Mouse (Mus musculus) midbrain, embryonic 10.5 days (tissue): ENCODE measurements around the gene Unc45b. TPM values are rescaled to one million over a fixed set of nuclear protein-coding genes. Genes with fewer than 3 reads are reported as not detected.
A peak's percentile ranks its signal among the peaks of the same experiment; 100 is the strongest.
"Not testable (repeated sequence)": the region's sequence is repeated elsewhere in the genome, so short reads cannot be mapped to it uniquely, and the experiment has no call there.

Source experiments
- DNase-seq: peaks from one replicate; pipeline ENCODE4 v3.0.0-alpha.2; 2017; ENCODE audit warnings: low spot score
- H3K27ac ChIP-seq: fragments of 300-500 bp; sonication (generic); replicated peaks from 2 replicates; pipeline ENCODE4 v1.5.1; 2016; ENCODE audit warnings: mild to moderate bottlenecking
- H3K27me3 ChIP-seq: fragments of 300-500 bp; sonication (generic); 2 replicates; pipeline ENCODE4 v1.6.1; 2016; ENCODE audit warnings: low read depth, mild to moderate bottlenecking; ENCODE audit not compliant: poor library complexity, severe bottlenecking
- H3K36me3 ChIP-seq: fragments of 300-500 bp; sonication (generic); 2 replicates; pipeline ENCODE4 v1.6.1; 2016; ENCODE audit warnings: mild to moderate bottlenecking, moderate library complexity
- H3K4me1 ChIP-seq: fragments of 300-500 bp; sonication (generic); 2 replicates; pipeline ENCODE4 v1.6.1; 2016
- H3K4me3 ChIP-seq: fragments of 300-500 bp; sonication (generic); 2 replicates; pipeline ENCODE4 v1.5.1; 2016; ENCODE audit warnings: mild to moderate bottlenecking, moderate library complexity
- H3K9me3 ChIP-seq: fragments of 300-500 bp; sonication (generic); replicated peaks from 2 replicates; pipeline ENCODE4 v1.6.1; 2016; ENCODE audit warnings: mild to moderate bottlenecking
- WGBS: fragments of 180-500 bp; shearing (Covaris S2); methylation state at CpG from one replicate; pipeline ENCODE4 v1.1.7; 2016; 5-methylcytosine and 5-hydroxymethylcytosine counted together
- polyA plus RNA-seq: library from polyadenylated mRNA; unstranded; fragments of >200 nt; fragmentation: Nextera tagmentation; extraction: Ambion mirVana; gene quantifications from 2 replicates; pipeline ENCODE4 v1.2.1, GENCODE M21; 2016

Unc45b gene
- polyA plus RNA-seq, 1 experiment from 2014 or later, result 0.26 TPM

DNA sequence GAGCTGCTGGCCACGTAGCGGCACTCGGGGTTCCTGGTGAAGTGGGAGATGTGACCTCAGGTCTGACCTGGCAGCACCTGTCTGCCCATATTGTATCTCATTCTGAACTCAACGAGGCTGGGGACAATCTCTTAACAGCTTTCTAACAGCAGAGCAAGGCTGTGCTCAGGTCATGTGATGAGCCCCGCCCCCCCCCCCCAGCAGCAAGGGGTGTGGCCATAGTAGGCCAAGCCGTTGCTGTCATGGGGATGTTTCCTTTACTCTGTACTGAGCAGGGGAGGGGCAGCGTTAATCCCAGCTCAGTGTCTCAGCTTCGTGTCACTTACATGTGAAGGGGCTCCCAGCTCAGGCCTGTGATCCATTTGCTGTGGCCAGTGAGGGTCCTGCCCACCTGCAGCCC lies 5.4 kb upstream of the Unc45b start:
- Histone ChIP-seq H3K4me1 (peaks cover 15% of the 10 kb centered on the region), H3K27me3 (peaks cover 8% of the 10 kb centered on the region; the same call in 1 of the 2 replicates), H3K36me3 (peaks cover 68% of the 10 kb centered on the region), H3K27ac (no peak overlapping the region), H3K9me3 (no peaks in the 10 kb centered on the region), H3K4me3 (no peak overlapping the region)
- 70% methylated on average over 8 of the region's 8 CpGs for WGBS
- no peak for DNase-seq

DNA sequence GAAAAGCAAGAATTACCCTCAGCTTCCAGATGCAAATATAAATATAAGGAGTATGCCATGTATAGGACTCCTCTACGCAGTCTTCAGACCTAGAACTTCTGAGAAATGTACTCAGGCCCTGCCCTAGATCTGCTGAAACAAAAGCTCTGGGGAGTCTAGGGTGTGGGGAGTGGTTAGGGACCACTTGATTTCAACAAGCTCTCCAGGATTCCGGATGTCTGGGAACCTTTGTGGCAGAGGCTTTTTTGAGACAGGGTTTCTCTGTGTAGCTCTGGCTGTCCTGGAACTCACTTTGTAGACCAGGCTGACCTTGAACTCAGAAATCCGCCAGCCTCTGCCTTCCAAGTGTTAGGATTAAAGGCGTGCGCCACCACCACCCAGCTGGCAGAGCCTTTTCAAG lies 4.5 kb upstream of the Unc45b start:
- WGBS, result 96% methylated on average over 5 of the region's 5 CpGs
- Histone ChIP-seq H3K36me3 (peaks cover 60% of the 10 kb centered on the region), H3K4me3 (no peak overlapping the region), H3K9me3 (no peaks in the 10 kb centered on the region), H3K27ac (no peak overlapping the region), H3K27me3 (peaks cover 12% of the 10 kb centered on the region; the same call in 1 of the 2 replicates), H3K4me1 (peaks cover 15% of the 10 kb centered on the region)
- no peak for DNase-seq

DNA sequence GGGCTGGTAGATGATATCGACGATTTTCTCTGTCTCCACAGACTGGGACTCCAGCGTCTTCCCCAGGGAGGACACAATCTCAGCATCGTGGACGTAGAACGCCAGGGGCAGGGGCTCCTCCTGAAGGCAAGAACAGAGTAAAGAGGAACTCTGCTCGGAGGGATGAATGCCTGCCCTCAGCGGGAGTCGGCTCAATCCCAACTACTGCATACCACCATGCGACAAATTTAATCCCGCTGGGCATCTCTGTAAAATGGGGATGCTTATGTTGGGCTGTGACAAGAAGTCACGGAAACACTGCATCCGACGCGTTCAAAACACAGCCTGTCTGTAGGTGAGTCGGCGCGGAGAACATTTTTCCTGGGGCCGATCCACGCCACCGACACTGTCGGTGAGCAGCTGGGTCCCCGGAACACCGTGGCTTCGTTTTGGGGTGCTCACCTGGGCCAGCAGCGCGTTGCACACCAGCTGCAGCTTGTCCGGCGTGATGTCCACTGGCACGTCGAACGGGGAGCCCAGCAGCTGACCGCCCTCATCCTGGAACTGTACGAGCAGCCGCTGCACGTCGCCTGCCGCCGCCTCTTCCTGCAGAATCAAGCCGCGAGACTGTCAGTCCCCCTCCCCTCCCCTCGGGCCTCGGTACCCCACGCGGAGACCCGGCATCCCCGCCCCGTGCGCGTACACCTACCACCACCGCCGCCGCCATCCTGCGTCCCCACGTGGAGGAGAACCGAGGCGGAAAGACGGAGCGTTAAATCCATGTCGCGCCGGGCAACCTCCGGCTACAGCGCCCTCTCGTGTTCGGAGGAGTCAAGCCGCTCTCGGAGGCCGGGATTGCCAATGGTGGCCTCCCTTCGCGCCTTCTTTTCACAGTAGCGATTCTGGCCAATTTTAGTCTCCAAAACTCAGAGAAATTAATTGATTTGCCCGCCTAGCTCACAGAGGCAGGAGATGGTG lies 2.4 kb upstream of the Unc45b start, which contains the start of gene Nle1:
TSS of gene Nle1 (minus strand) at position 761 of the 957 bp plus-strand sequence.
- Histone ChIP-seq H3K4me3 (peak within 1 kb of the TSS; percentile 95), H3K4me1 (peaks cover 15% of the 10 kb centered on the region), H3K27ac (peak within 1 kb of the TSS; percentile 89), H3K36me3 (peaks cover 39% of the 10 kb centered on the region), H3K27me3 (peaks cover 20% of the 10 kb centered on the region), H3K9me3 (no peaks in the 10 kb centered on the region)
- WGBS, result 2% methylated on average over 73 of the region's 73 CpGs
- peak; percentile 93 for DNase-seq

DNA sequence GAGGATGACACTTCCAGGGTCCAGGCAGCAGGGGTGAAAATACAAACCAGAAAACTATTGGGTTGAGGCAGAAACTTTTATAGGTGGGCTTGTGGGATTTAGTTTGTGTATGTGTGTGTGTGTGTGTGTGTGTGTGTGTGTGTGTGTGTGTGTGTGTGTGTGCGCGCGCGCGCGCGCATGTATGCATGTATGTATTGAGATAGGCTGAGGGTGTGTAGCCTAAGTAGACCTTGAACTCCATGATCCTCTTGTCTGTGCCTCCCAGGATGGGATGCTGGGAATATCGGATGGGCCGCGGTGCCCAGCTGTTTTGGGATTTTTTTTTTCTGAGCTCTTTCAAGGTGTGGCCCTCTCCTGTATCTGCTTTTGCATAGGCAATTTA lies 1.8 kb upstream of the Unc45b start:
- H3K4me1 ChIP-seq, result peaks cover 15% of the 10 kb centered on the region
- peaks cover 26% of the 10 kb centered on the region for H3K27me3 ChIP-seq
- no peaks in the 10 kb centered on the region for H3K9me3 ChIP-seq
- peak overlapping the region; percentile 95 for H3K4me3 ChIP-seq
- peaks cover 32% of the 10 kb centered on the region for H3K36me3 ChIP-seq
- H3K27ac ChIP-seq, result peak overlapping the region; percentile 89
- no peak for DNase-seq
- 61% methylated on average over 10 of the region's 10 CpGs for WGBS

DNA sequence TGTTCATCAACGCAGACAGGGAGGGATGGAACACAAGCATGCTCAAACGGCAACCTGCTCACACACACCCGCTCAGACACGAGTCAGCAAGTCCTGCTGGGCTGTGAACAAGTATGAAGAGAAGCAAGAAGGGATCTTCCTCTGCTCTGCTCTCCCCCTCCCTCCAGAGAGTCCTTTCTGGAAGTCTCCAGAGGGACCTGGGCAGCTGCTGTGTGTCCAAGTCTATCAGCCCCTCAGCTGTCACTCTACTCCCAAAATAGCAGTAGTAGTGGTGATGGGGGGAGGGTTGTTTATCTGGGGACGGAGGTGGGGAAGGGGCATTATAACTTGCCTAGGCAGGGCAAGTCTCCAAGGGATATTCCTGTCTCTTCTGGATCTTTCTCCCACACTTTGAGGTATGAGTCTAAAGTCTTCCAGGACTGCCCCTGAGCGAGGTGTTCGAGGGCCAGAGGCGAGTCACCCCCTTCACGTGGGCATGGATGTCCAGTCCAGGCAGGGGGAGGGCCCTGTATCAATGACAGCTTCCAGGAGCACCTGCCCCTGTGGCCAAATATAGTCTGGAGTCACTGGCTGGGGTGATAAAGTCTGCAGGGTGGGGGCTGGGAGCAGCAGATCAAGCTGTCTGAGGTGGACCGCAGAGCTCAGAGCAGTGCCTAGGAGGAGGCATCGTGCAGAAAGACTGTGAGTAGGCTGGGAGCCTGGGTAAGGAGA lies 484 bp downstream of the Unc45b start:
- H3K27me3 ChIP-seq, result peaks cover 36% of the 10 kb centered on the region
- DNase-seq, result no peak
- no peak overlapping the region for H3K4me3 ChIP-seq
- no peaks in the 10 kb centered on the region for H3K9me3 ChIP-seq
- WGBS, result 84% methylated on average over 11 of the region's 11 CpGs
- peaks cover 10% of the 10 kb centered on the region for H3K36me3 ChIP-seq
- H3K27ac ChIP-seq, result no peak overlapping the region
- H3K4me1 ChIP-seq, result peaks cover 15% of the 10 kb centered on the region

GRCm38 (mm10) chr11:82914711-82915352 lies 4.5 kb downstream of the Unc45b start:
- WGBS, result 10% methylated on average over 16 of the region's 16 CpGs
- Histone ChIP-seq H3K4me1 (no peaks in the 10 kb centered on the region), H3K27me3 (peaks cover 37% of the 10 kb centered on the region; the same call in 1 of the 2 replicates), H3K9me3 (no peaks in the 10 kb centered on the region), H3K27ac (no peak overlapping the region), H3K4me3 (peak overlapping the region; percentile 40), H3K36me3 (no peaks in the 10 kb centered on the region)
- peak; percentile 84 for DNase-seq

DNA sequence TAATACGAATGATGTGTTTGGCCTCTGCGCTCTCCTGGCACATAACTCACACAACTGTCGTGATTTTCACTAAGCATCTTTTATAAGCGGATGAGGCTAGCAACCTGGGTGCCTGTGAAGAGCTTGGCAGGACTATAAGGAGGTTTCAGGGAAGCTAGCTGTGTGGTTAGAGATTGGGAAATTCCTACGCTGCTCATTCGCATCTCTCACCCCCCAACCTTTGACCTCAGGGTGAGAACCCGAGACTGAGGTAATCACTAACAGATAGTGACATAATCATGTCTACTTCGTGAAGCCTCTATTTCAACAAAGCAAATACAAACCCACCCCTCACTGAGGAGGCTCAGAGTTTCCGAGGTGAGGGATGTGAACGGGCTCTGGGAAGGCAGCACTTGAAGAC lies 10.4 kb downstream of the Unc45b start:
- Histone ChIP-seq H3K4me3 (no peak overlapping the region), H3K27me3 (peaks cover 14% of the 10 kb centered on the region), H3K27ac (no peak overlapping the region), H3K9me3 (no peaks in the 10 kb centered on the region), H3K4me1 (no peaks in the 10 kb centered on the region), H3K36me3 (no peaks in the 10 kb centered on the region)
- DNase-seq, result no peak
- WGBS, result 56% methylated on average over 10 of the region's 10 CpGs

- Histone ChIP-seq H3K4me1 (no peaks in the 10 kb centered on the region), H3K36me3 (no peaks in the 10 kb centered on the region), H3K27me3 (peaks cover 20% of the 10 kb centered on the region), H3K4me3 (no peak overlapping the region), H3K27ac (no peak overlapping the region), H3K9me3 (no peaks in the 10 kb centered on the region)
- no peak for DNase-seq
- WGBS, result 70% methylated on average over 4 of the region's 4 CpGs
These were observed 11.3 kb downstream of the Unc45b start for GRCm38 (mm10) chr11:82921691-82922090.

- H3K4me3 ChIP-seq, DNase-seq, H3K4me1 ChIP-seq, H3K9me3 ChIP-seq, H3K36me3 ChIP-seq, H3K27ac ChIP-seq: not testable (repeated sequence)
- 87% methylated on average over 6 of the region's 6 CpGs for WGBS
- peaks cover 36% of the 10 kb centered on the region for H3K27me3 ChIP-seq
These were observed 13.6 kb downstream of the Unc45b start for GRCm38 (mm10) chr11:82923910-82924309.

DNA sequence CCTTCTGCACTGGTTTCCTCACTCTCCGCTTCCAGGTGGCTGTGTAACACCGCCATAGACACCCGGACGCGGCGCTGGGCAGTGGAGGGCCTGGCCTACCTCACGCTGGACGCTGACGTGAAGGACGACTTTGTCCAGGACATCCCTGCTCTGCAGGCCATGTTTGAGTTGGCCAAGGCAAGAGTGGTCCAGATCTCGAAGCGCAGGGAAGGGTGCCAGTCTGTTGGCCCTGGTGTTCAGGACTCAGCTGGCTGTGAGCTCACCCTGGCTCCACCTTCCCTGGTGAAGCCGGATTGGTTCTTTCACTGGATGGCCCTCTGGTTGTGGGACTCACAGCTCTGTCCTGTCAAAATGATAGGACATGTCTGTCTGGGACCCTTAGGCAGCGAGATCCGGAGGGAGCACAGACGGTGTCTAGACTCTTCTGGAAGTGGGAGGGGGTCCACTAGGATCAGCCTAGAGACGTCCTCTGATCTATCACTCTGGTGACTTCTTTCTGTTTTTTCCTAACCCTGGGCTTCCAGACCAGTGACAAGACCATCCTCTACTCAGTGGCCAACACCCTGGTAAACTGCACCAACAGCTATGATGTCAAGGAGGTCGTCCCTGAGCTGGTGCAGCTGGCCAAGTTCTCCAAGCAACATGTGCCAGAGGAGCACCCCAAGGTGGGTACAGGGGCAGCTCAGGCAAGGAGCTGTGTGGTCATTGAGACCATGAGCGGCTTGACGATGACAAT lies 18.7 kb downstream of the Unc45b start:
- H3K27me3 ChIP-seq, result peaks cover 81% of the 10 kb centered on the region

DNA sequence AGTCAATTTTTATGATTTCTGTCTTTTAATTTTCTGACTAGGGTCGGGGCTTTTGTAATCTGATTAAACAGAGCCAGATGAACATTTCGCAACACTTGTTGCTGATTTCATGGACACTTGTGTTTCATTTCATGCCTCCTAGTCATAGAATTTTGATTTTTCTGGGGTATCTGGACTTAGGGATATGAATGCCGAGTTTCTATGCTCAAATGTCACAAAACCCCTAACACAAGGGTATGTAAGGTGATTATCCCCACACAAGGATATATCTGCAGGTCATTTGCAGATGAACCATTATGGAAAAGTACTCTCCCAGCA lies 19.2 kb downstream of the Unc45b start:
- peaks cover 21% of the 10 kb centered on the region for H3K4me1 ChIP-seq
- peaks cover 87% of the 10 kb centered on the region for H3K27me3 ChIP-seq
- H3K9me3 ChIP-seq, result no peaks in the 10 kb centered on the region
- 55% methylated on average over 3 of the region's 3 CpGs for WGBS
- H3K27ac ChIP-seq, result no peak overlapping the region
- DNase-seq, result no peak
- H3K36me3 ChIP-seq, result no peaks in the 10 kb centered on the region
- no peak overlapping the region for H3K4me3 ChIP-seq

More for the DNA sequence above, 18.7 kb downstream of the Unc45b start:
- no peaks in the 10 kb centered on the region for H3K36me3 ChIP-seq
- peaks cover 21% of the 10 kb centered on the region for H3K4me1 ChIP-seq
- 28% methylated on average over 20 of the region's 20 CpGs for WGBS
- no peak overlapping the region for H3K4me3 ChIP-seq
- H3K9me3 ChIP-seq, result no peaks in the 10 kb centered on the region
- peak; percentile 19 for DNase-seq
- no peak overlapping the region for H3K27ac ChIP-seq

- not testable (repeated sequence) for H3K9me3 ChIP-seq, H3K36me3 ChIP-seq, H3K27ac ChIP-seq
- peaks cover 92% of the 10 kb centered on the region for H3K27me3 ChIP-seq
- peak; percentile 30 for DNase-seq
- 1% methylated on average over 85 of the region's 85 CpGs for WGBS
- H3K4me3 ChIP-seq, result peak overlapping the region; percentile 61
- H3K4me1 ChIP-seq, result peaks cover 21% of the 10 kb centered on the region
These were observed 20.1 kb downstream of the Unc45b start for GRCm38 (mm10) chr11:82930391-82930955.
